Mouse (Mus musculus) megakaryocyte, embryonic 14.5 days (primary cell): ENCODE data around the gene Myom1.

Source experiments
- FLI1 ChIP-seq: IDR thresholded peaks from 2 replicates; pipeline ENCODE4 v1.6.1; 2012; ENCODE audit warnings: low read length, inconsistent platforms, mixed read lengths
- GATA1 ChIP-seq: IDR thresholded peaks from 3 replicates; pipeline ENCODE4 v1.6.1; 2012; ENCODE audit warnings: mixed read lengths, low read length, inconsistent platforms, borderline replicate concordance

DNA sequence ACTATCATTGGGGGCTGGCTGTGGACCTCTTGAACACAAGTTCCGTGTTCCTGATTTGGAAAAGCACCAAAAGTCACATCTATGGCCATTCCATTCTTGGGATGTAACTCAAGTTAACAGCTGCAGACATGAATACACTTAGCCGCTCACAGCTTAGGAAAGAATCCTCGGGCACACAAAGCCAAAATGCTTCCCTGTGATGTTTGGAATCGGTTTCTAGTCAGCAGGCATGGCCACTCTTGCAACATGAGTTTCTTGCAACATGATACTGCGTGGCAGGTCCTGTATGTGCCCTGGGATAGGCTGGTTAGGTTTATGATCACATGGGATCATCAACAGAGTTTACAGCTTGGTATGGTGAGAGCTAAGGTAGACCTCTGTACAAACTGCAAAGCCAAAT lies 91.4 kb downstream of the Myom1 start:
- TF ChIP-seq GATA1 (no peak), FLI1 (no peak)
